In genomic region chr3:96160222-96160802, GRCm38 (mm10) we compare ENCODE assay signal across 8 mouse cellular contexts. TPM values are rescaled to one million over a fixed set of nuclear protein-coding genes. Genes with fewer than 3 reads are reported as not detected.
A peak's percentile ranks its signal among the peaks of the same experiment; 100 is the strongest.
DNase-seq lines count a peak whose midpoint lies in the region; ATAC-seq and TF ChIP-seq lines count a peak whose summit lies in the region.

No protein-coding gene starts in this region.

- no peak overlapping the region for H3K4me3 ChIP-seq in CH12.LX (replicated peaks in 1 of 3; ENCODE audit: low read depth in 2 of 3, low read length in 2 of 3, poor library complexity in 1 of 3)
- H3K4me3 ChIP-seq in embryonic facial prominence, embryonic 14.5 days (ENCODE audit: low read depth, low read length), result peak overlapping the region; percentile 46; the same call in 1 of the 2 replicates

- H3K27me3 ChIP-seq in CH12.LX (replicated peaks), result no peaks in the 10 kb centered on the region
- no peaks in the 10 kb centered on the region for H3K27me3 ChIP-seq in embryonic facial prominence, embryonic 14.5 days (replicated peaks; ENCODE audit: control insufficient read depth, insufficient read depth, low read length)

- no peaks in the 10 kb centered on the region for H3K79me2 ChIP-seq in CH12.LX (replicated peaks; ENCODE audit: control insufficient read depth, extremely low read depth, insufficient read depth, poor library complexity, severe bottlenecking)

- H3K9me3 ChIP-seq in CH12.LX (replicated peaks; ENCODE audit: low read length), result no peaks in the 10 kb centered on the region
- no peaks in the 10 kb centered on the region for H3K9me3 ChIP-seq in embryonic facial prominence, embryonic 14.5 days (ENCODE audit: control insufficient read depth, low read length)

- TF ChIP-seq POLR2A in CH12.LX (IDR thresholded peaks at IDR 0.05; ENCODE audit: low read depth, low read length), result no peak

- TF ChIP-seq CTCF in CH12.LX (conservative IDR thresholded peaks at IDR 0.05 in 1 of 2, IDR thresholded peaks at IDR 0.05 in 1 of 2; ENCODE audit: low read depth in 2 of 2, low read length in 2 of 2), result no peak

- H3K36me3 ChIP-seq in CH12.LX (replicated peaks in 1 of 2; ENCODE audit: control insufficient read depth in 1 of 2, insufficient read depth in 1 of 2, low read length in 1 of 2), result peaks cover 7 to 17% of the 10 kb centered on the region in 2 experiments
- H3K36me3 ChIP-seq in embryonic facial prominence, embryonic 14.5 days (ENCODE audit: control insufficient read depth, insufficient read depth, low read length), result peaks cover 10% of the 10 kb centered on the region; the same call in 1 of the 2 replicates

- peak; percentile 77 for DNase-seq in 3134 (ENCODE audit: extremely low read depth, insufficient read length, low spot score)
- DNase-seq in CH12.LX (ENCODE audit: extremely low read depth), result no peak
- DNase-seq in embryonic facial prominence, embryonic 14.5 days (ENCODE audit: low spot score), result peak; percentile 74
- DNase-seq in heart, postnatal 10 days, result peak; percentile 76 to 77
- DNase-seq in kidney, postnatal 4 days, result peak; percentile 50 to 70
- peak; percentile 75 for DNase-seq in lung, postnatal 36 days
- DNase-seq in testis, postnatal 10 days (ENCODE audit: low spot score), result peak; percentile 47
- DNase-seq in retina, embryonic 14.5 days (ENCODE audit: low spot score), result no peak

- H3K4me2 ChIP-seq in CH12.LX (ENCODE audit: insufficient read depth, low read depth, poor library complexity, severe bottlenecking), result no peak overlapping the region
- peak overlapping the region; percentile 74 for H3K4me2 ChIP-seq in embryonic facial prominence, embryonic 14.5 days (ENCODE audit: low read depth, low read length)

- ATAC-seq in embryonic facial prominence, embryonic 14.5 days (ENCODE audit: low read depth), result peak; percentile 60; the same call in 1 of the 2 replicates

- H3K27ac ChIP-seq in CH12.LX (ENCODE audit: insufficient read depth, low read depth), result no peak overlapping the region
- H3K27ac ChIP-seq in embryonic facial prominence, embryonic 14.5 days (replicated peaks; ENCODE audit: low read depth, low read length), result peak overlapping the region; percentile 81

- H3K4me1 ChIP-seq in CH12.LX (ENCODE audit: control insufficient read depth in 1 of 2, insufficient read depth in 2 of 2), result peaks cover 13 to 34% of the 10 kb centered on the region in 2 experiments
- peaks cover 11% of the 10 kb centered on the region for H3K4me1 ChIP-seq in embryonic facial prominence, embryonic 14.5 days (ENCODE audit: control insufficient read depth, insufficient read depth, low read length)

- TF ChIP-seq EP300 in CH12.LX (IDR thresholded peaks at IDR 0.05; ENCODE audit: low read length), result no peak

- dilution Hi-C loops in CH12.LX (cut with MboI; ENCODE audit: extremely low pct_ligation_motif_present, extremely low pct_unique_long_range_greater_than_20kb, low sequenced_read_pairs), result no loop called here

- in situ Hi-C loops in CH12.LX (cut with MboI; ENCODE audit: low pct_ligation_motif_present, low pct_unique_long_range_greater_than_20kb, low sequenced_read_pairs), result no loop called here

- intact Hi-C loops in heart, postnatal 10 days (cut with DNase I), result no loop called here

- 45% methylated on average over 4 of the region's 4 CpGs for WGBS in embryonic facial prominence, embryonic 14.5 days

- no peak for TF ChIP-seq RAD21 in CH12.LX (IDR thresholded peaks at IDR 0.05; ENCODE audit: low read depth, low read length)

- H3K9ac ChIP-seq in CH12.LX (ENCODE audit: insufficient read depth, low read depth), result no peak overlapping the region
- H3K9ac ChIP-seq in embryonic facial prominence, embryonic 14.5 days (ENCODE audit: low read depth, low read length), result peak overlapping the region; percentile 60

TF ChIP-seq in CH12.LX, 34 proteins besides CTCF, POLR2A, EP300 and RAD21:
- no peak for TF ChIP-seq ZMIZ1 (IDR thresholded peaks at IDR 0.05; ENCODE audit: low read depth, low read length)
- peak; percentile 41; the same call in 1 of the 2 replicates for TF ChIP-seq MEF2A (IDR thresholded peaks at IDR 0.05; ENCODE audit: borderline replicate concordance, low read depth, low read length)
- no peak for TF ChIP-seq GABPA (IDR thresholded peaks at IDR 0.05; ENCODE audit: insufficient replicate concordance, low read depth, low read length)
- TF ChIP-seq POLR2AphosphoS2 (IDR thresholded peaks at IDR 0.05; ENCODE audit: low read depth, low read length), result peak; percentile 46; the same call in 1 of the 2 replicates
- peak; percentile 21; the same call in 1 of the 2 replicates for TF ChIP-seq NELFE (IDR thresholded peaks at IDR 0.05; ENCODE audit: low read depth, low read length)
- no peak for TF ChIP-seq SIN3A (IDR thresholded peaks at IDR 0.05; ENCODE audit: low read length)
- no peak for TF ChIP-seq E2F4 (IDR thresholded peaks at IDR 0.05; ENCODE audit: insufficient replicate concordance, low read depth, low read length)

RNA-seq across cellular contexts. Expression of gene Mtmr11, which starts 1.5 kb away (rescaled TPM):
- total RNA-seq in CH12.LX (2012; rRNA removed), result 0.81 and 1.0 TPM in 2 replicates
- 0.45 and 0.83 TPM in 2 replicates for total RNA-seq in CH12.LX (2014; rRNA removed)
- polyA plus RNA-seq in CH12.LX (2012; ENCODE audit: insufficient read length, low read depth), result 0.82 and 2.5 TPM in 2 replicates
- 19.7 and 24.6 TPM in 2 replicates for polyA plus RNA-seq in embryonic facial prominence, embryonic 14.5 days (2014; fragmentation: Nextera tagmentation; extraction: Ambion mirVana)
- total RNA-seq in heart, postnatal 10 days (2021), result 1 to 10 TPM; 6.6 to 7.8 TPM

RNA-seq across cellular contexts. Expression of gene Sf3b4, which starts 11.8 kb away (rescaled TPM):
- total RNA-seq in CH12.LX (2012; rRNA removed) (47.9 and 60.6 TPM in 2 replicates), CH12.LX (2014; rRNA removed) (33.7 and 38.1 TPM in 2 replicates)
- polyA plus RNA-seq in CH12.LX (2012; ENCODE audit: insufficient read length, low read depth), result 114 and 147 TPM in 2 replicates
- 152 and 158 TPM in 2 replicates for polyA plus RNA-seq in embryonic facial prominence, embryonic 14.5 days (2014; fragmentation: Nextera tagmentation; extraction: Ambion mirVana)
- 10 to 100 TPM; 27.8 to 28.2 TPM for total RNA-seq in heart, postnatal 10 days (2021)

RNA-seq across cellular contexts. Expression of gene Sv2a, which starts 20.6 kb away (rescaled TPM):
- total RNA-seq in CH12.LX (2012; rRNA removed), result 2.6 and 4.0 TPM in 2 replicates
- 0.97 and 1.1 TPM in 2 replicates for total RNA-seq in CH12.LX (2014; rRNA removed)
- 6.5 and 6.7 TPM in 2 replicates for polyA plus RNA-seq in CH12.LX (2012; ENCODE audit: insufficient read length, low read depth)
- 4.4 and 6.1 TPM in 2 replicates for polyA plus RNA-seq in embryonic facial prominence, embryonic 14.5 days (2014; fragmentation: Nextera tagmentation; extraction: Ambion mirVana)
- 10 to 100 TPM; 13.7 to 14.0 TPM for total RNA-seq in heart, postnatal 10 days (2021)

RNA-seq across cellular contexts. Expression of gene Otud7b, which starts 56.0 kb away (rescaled TPM):
- total RNA-seq in CH12.LX (2012; rRNA removed) (14.4 and 14.9 TPM in 2 replicates), CH12.LX (2014; rRNA removed) (10.9 and 12.3 TPM in 2 replicates)
- polyA plus RNA-seq in CH12.LX (2012; ENCODE audit: insufficient read length, low read depth), result 17.7 and 18.7 TPM in 2 replicates
- polyA plus RNA-seq in embryonic facial prominence, embryonic 14.5 days (2014; fragmentation: Nextera tagmentation; extraction: Ambion mirVana), result 17.6 and 20.0 TPM in 2 replicates
- 10 to 100 TPM; 50.9 to 51.0 TPM for total RNA-seq in heart, postnatal 10 days (2021)

RNA-seq across cellular contexts. Expression of gene Bola1, which starts 59.2 kb away (rescaled TPM):
- total RNA-seq in CH12.LX (2012; rRNA removed) (48.2 and 57.0 TPM in 2 replicates), CH12.LX (2014; rRNA removed) (54.0 and 56.5 TPM in 2 replicates)
- 47.6 and 56.2 TPM in 2 replicates for polyA plus RNA-seq in CH12.LX (2012; ENCODE audit: insufficient read length, low read depth)
- polyA plus RNA-seq in embryonic facial prominence, embryonic 14.5 days (2014; fragmentation: Nextera tagmentation; extraction: Ambion mirVana), result 47.5 and 55.7 TPM in 2 replicates
- 10 to 100 TPM; 19.3 to 19.6 TPM for total RNA-seq in heart, postnatal 10 days (2021)

Comparison
In these comparisons a context has a peak if more than half of its experiments do, and no peak if none do; other contexts are left out.
1. DNase-seq: peak in 3134 (single experiment), embryonic facial prominence, embryonic 14.5 days (single experiment), heart, postnatal 10 days (2 of 2), kidney, postnatal 4 days (2 of 2), lung, postnatal 36 days (single experiment) and testis, postnatal 10 days (single experiment); none in CH12.LX (single experiment) and retina, embryonic 14.5 days (single experiment).